Mouse (Mus musculus) stomach, embryonic 15.5 days (tissue): ENCODE results near the gene Defb36. TPM values are rescaled to one million over a fixed set of nuclear protein-coding genes. Genes with fewer than 3 reads are reported as not detected.

Source experiments
- ATAC-seq: fragments of 200-750 bp; cut with Nextera tagmentation; 2 replicates; pipeline ENCODE4 v1.8.0; 2017; ENCODE audit warnings: low read depth, moderate number of reproducible peaks, moderate TSS enrichment; ENCODE audit not compliant: insufficient read depth, low FRiP score
- H3K27ac ChIP-seq: fragments of 300-500 bp; sonication (generic); 2 replicates; pipeline ENCODE4 v1.5.1; 2015; ENCODE audit warnings: mild to moderate bottlenecking, inconsistent platforms
- H3K27me3 ChIP-seq: fragments of 300-500 bp; sonication (generic); replicated peaks from 2 replicates; pipeline ENCODE4 v1.6.1; 2015; ENCODE audit warnings: inconsistent platforms
- H3K36me3 ChIP-seq: fragments of 300-500 bp; sonication (generic); 2 replicates; pipeline ENCODE4 v1.6.1; 2015; ENCODE audit warnings: inconsistent platforms
- H3K4me1 ChIP-seq: fragments of 300-500 bp; sonication (generic); 2 replicates; pipeline ENCODE4 v1.6.1; 2015; ENCODE audit warnings: inconsistent platforms
- H3K4me2 ChIP-seq: fragments of 300-500 bp; sonication (generic); 2 replicates; pipeline ENCODE4 v1.6.1; 2015; ENCODE audit warnings: mild to moderate bottlenecking, inconsistent platforms
- H3K4me3 ChIP-seq: fragments of 300-500 bp; sonication (generic); replicated peaks from 2 replicates; pipeline ENCODE4 v1.5.1; 2015; ENCODE audit warnings: inconsistent platforms
- H3K9ac ChIP-seq: fragments of 300-500 bp; sonication (generic); 2 replicates; pipeline ENCODE4 v1.6.1; 2015; ENCODE audit warnings: inconsistent platforms
- H3K9me3 ChIP-seq: fragments of 300-500 bp; sonication (generic); 2 replicates; pipeline ENCODE4 v1.6.1; 2016; ENCODE audit warnings: inconsistent platforms
- WGBS: fragments of 180-500 bp; shearing (Covaris S2); methylation state at CpG from one replicate; pipeline ENCODE4 v1.1.7; 2015; 5-methylcytosine and 5-hydroxymethylcytosine counted together
- polyA plus RNA-seq: library from polyadenylated mRNA; unstranded; fragments of >200 nt; fragmentation: Nextera tagmentation; extraction: Ambion mirVana; gene quantifications from 2 replicates; pipeline ENCODE4 v1.2.1, GENCODE M21; 2015

Gene Defb36
- polyA plus RNA-seq = not detected in 2 replicates

DNA sequence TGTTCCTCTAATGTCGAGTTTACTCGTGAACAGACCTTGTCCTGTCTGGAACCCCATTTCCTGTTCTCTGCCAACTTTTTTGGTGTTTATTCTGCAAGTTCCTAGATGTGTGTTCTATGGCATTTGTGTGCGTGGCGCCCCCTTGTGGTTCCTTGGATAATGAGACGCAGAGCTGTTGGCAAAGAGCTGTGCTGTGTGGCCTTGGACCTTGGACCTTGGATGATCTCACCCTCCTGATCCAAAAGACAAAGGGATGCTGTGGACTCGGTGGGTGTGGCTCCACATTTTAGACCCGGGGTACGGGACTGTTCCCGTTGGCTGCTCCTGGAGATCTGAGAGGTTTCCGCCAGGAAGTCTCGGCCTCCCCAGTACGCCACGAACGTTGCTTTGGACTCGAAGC is at the start of gene Defb36:
Defb36 (plus strand) TSS at position 271 of the 400 bp plus-strand sequence.
- no peak within 1 kb of the TSS for H3K4me2 ChIP-seq
- H3K27ac ChIP-seq = no peak within 1 kb of the TSS
- ATAC-seq = no peak
- no peak within 1 kb of the TSS for H3K4me3 ChIP-seq
- no peaks in the 10 kb centered on the region for H3K27me3 ChIP-seq
- no peak within 1 kb of the TSS for H3K9ac ChIP-seq
- no peaks in the 10 kb centered on the region for H3K9me3 ChIP-seq
- H3K4me1 ChIP-seq = no peaks in the 10 kb centered on the region
- no peaks in the 10 kb centered on the region for H3K36me3 ChIP-seq
- 82% methylated on average over 15 of the region's 15 CpGs for WGBS

DNA sequence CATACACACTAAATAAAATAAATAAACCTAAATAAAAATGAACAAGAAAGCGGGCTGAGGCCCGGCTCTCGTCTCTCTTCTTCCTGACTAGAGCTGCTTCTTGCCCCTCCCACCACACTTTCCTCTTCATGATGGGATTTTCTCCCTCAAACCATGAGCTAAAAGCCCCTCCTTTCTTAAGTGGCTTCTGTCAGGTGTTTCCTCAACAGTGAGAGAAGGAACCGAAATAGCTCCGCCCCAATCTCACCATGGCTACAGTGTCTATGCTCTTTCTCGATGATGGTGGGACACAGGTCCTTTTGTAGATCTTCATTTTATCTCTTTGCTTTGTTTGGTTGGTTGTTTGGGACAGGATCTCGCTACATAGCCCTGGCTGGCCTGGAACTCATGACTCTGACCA is 47.5 kb upstream of the Defb36 start:
- H3K27me3 ChIP-seq = no peaks in the 10 kb centered on the region
- ATAC-seq = no peak
- no peak overlapping the region for H3K27ac ChIP-seq
- no peaks in the 10 kb centered on the region for H3K4me1 ChIP-seq
- H3K4me3 ChIP-seq = no peak overlapping the region
- no peak overlapping the region for H3K9ac ChIP-seq
- 83% methylated on average over 7 of the region's 7 CpGs for WGBS
- no peaks in the 10 kb centered on the region for H3K36me3 ChIP-seq
- H3K4me2 ChIP-seq = no peak overlapping the region
- H3K9me3 ChIP-seq = no peaks in the 10 kb centered on the region

DNA sequence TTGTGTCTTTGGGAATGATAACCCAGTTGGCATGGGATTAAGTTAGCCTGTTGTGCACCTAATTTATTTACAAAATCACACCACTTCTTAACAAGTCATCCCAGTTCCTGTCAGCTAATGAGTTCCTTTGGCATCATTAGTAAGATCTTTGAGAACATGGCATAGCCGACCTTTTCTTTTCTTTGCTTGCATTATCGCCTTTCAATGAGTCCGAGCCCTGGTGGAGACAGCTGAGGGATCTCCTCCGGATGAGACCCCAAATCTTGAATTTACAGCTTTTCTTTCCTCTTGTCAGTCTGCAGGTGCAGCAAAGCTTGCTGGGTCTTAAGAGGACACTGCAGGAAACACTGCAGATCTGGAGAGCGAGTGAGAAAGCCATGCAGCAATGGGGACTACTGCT is 35.1 kb upstream of the Defb36 start, which contains the start of gene Gm17416:
Gm17416 (plus strand) TSS at position 301 of the 400 bp plus-strand sequence.
- Histone ChIP-seq H3K36me3 (no peaks in the 10 kb centered on the region), H3K4me2 (no peak within 1 kb of the TSS), H3K4me1 (no peaks in the 10 kb centered on the region), H3K9me3 (no peaks in the 10 kb centered on the region), H3K4me3 (no peak within 1 kb of the TSS), H3K27ac (no peak within 1 kb of the TSS), H3K9ac (no peak within 1 kb of the TSS), H3K27me3 (no peaks in the 10 kb centered on the region)
- 88% methylated on average over 5 of the region's 5 CpGs for whole genome bisulfite sequencing
- ATAC-seq = no peak

DNA sequence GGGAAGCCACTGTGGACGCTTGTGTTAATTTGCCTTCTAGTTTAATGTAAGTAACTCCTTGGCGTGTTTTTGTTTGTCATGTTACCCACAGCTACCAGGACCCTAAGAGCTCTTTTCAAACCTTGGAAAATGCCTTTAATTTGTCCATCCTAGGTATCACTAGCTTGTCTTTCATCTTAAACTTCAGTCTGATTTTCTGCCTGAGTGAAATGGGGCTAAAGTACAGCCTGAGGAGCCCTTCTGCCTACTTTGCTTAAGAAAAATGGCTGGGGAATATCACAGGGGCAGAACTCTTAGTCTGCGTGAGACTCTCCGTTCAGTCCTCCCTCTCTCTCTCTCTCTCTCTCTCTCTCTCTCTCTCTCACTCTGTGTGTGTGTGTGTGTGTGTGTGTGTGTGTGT is 34.2 kb upstream of the Defb36 start:
- H3K27me3 ChIP-seq = no peaks in the 10 kb centered on the region
- H3K4me3 ChIP-seq = no peak overlapping the region
- no peak overlapping the region for H3K9ac ChIP-seq
- no peaks in the 10 kb centered on the region for H3K36me3 ChIP-seq
- no peak overlapping the region for H3K27ac ChIP-seq
- no peak for ATAC-seq
- no peak overlapping the region for H3K4me2 ChIP-seq
- H3K9me3 ChIP-seq = no peaks in the 10 kb centered on the region
- no peaks in the 10 kb centered on the region for H3K4me1 ChIP-seq
- WGBS = 65% methylated on average over 4 of the region's 4 CpGs

DNA sequence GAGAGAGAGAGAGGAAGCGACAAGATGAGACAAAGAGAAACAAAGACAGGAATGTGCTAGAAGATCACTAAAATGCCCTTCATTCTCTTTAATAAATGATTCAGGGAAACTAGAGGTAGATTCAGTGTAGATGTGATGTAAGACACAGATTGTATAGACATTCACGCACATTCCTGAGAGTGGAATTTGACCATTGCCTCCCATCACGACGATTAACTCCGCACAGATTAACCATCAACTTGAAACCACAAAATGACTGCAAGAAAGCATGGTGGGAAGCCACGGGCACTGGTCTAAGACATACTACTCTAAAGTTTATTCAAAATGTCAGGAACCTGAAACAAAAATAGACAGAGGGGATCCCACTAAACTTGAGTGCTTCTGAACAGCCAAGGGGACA is 33.8 kb upstream of the Defb36 start:
- Histone ChIP-seq H3K27ac (no peak overlapping the region), H3K27me3 (no peaks in the 10 kb centered on the region), H3K4me1 (no peaks in the 10 kb centered on the region), H3K36me3 (no peaks in the 10 kb centered on the region), H3K4me3 (no peak overlapping the region), H3K4me2 (no peak overlapping the region), H3K9me3 (no peaks in the 10 kb centered on the region), H3K9ac (no peak overlapping the region)
- 47% methylated on average over 6 of the region's 6 CpGs for WGBS
- no peak for ATAC-seq

DNA sequence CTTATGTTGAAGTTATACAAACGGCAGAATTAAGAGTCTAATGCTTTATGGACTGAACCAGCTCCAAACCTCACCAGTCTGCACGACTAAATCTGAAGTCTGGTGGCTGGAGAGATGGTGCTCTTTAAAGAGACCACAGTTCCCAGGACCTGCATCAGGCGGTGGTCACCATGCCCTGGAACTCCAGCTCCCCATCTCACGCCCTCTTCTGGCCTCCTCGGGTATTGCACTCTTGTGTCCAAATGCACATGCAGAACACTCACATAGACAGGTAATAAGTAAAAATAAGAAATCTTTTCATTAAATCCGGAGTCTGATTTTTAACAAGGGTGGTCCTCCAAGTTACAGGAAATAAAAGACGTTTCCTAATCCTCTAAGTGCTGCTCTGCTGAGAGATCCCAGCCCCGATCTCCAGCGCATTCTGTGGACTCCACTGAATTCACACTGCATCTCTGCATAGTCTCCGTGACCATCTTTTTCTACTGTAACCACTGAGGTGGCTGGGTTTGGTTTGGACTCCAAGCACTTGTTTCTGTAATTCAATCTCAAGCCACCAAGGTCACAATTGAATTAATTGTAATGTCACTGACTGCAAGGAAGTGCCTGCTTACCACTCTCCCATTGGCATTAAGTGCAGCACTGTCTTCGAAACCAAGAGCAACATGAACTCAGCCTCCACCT is 31.9 kb upstream of the Defb36 start, which contains the start of gene Defb21:
Defb21 (plus strand) TSS at position 631 of the 681 bp plus-strand sequence.
- Histone ChIP-seq H3K4me3 (no peak within 1 kb of the TSS), H3K4me1 (no peaks in the 10 kb centered on the region), H3K36me3 (no peaks in the 10 kb centered on the region), H3K4me2 (no peak within 1 kb of the TSS), H3K27ac (no peak within 1 kb of the TSS), H3K9ac (no peak within 1 kb of the TSS), H3K27me3 (no peaks in the 10 kb centered on the region), H3K9me3 (no peaks in the 10 kb centered on the region)
- no peak for ATAC-seq
- WGBS = 62% methylated on average over 11 of the region's 11 CpGs

DNA sequence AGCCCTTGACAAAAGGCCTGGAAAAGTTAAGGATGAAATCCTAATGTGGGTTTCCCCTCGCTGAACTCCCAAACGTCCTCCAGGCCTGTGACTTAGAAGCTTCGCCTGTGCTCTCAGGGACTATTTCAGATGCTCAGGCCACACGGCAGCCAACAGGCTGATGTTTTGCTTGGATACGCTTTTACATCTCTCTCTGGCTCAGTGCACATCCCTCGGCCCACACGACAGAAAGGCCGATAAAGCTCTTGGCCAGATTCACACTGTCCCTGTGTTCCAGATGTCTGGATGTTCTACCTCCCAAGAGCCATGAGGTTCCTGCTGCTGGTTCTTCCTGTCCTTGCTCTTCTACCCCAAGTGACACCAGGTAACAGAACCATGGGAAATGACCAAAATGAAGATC is 30.6 kb upstream of the Defb36 start:
- Histone ChIP-seq H3K36me3 (no peaks in the 10 kb centered on the region), H3K9me3 (no peaks in the 10 kb centered on the region), H3K4me1 (no peaks in the 10 kb centered on the region), H3K9ac (no peak overlapping the region), H3K27ac (no peak overlapping the region), H3K4me2 (no peak overlapping the region), H3K4me3 (no peak overlapping the region), H3K27me3 (no peaks in the 10 kb centered on the region)
- ATAC-seq = no peak
- 85% methylated on average over 8 of the region's 8 CpGs for WGBS

DNA sequence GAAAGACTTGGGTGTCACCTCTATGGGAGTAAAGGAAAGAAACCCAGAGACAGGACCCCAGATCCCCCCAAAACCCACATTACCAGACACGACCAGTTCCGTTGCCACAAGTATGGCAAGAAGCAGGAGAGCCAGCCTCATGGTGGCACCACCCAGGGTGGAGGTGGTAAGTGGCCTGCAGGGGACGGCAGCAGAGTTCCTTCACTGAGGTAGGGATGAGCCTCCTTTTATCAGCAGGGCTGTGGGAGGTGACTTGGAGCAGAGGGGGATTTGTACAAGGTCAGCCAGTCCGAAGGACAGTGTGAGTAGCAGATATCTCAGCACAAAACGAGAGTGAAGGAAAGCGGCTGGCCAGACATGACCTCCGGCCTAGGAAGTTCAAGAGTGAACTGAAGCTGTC is 24.0 kb upstream of the Defb36 start, which contains the start of gene Defb19:
Defb19 (minus strand) TSS at position 206 of the 400 bp plus-strand sequence.
- Histone ChIP-seq H3K27me3 (no peaks in the 10 kb centered on the region), H3K9ac (no peak within 1 kb of the TSS), H3K4me2 (no peak within 1 kb of the TSS), H3K27ac (no peak within 1 kb of the TSS), H3K36me3 (no peaks in the 10 kb centered on the region), H3K4me1 (no peaks in the 10 kb centered on the region), H3K9me3 (no peaks in the 10 kb centered on the region), H3K4me3 (no peak within 1 kb of the TSS)
- ATAC-seq = no peak
- WGBS = 56% methylated on average over 7 of the region's 7 CpGs

DNA sequence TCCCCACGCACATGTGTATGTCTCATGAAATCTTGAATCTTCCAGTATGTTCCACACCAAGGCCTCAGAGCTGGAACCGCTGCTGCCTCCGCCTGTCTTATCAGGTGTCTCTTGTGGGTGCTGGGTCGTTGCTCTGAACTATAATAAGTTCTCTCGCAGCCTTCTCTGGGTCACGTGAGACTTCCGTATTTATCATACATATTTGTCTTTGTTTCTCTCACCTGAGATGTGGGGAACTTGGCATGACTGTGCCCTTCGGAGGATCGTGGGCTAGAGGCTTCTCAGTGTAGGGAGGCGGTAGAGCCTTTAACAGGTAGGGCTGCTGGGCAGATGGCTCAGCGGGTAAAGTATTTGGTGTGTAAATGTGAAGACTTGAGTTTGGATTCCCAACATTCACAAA is 23.5 kb upstream of the Defb36 start:
- Histone ChIP-seq H3K27ac (no peak overlapping the region), H3K4me1 (no peaks in the 10 kb centered on the region), H3K4me2 (no peak overlapping the region), H3K4me3 (no peak overlapping the region), H3K36me3 (no peaks in the 10 kb centered on the region), H3K9ac (no peak overlapping the region), H3K9me3 (no peaks in the 10 kb centered on the region), H3K27me3 (no peaks in the 10 kb centered on the region)
- no peak for ATAC-seq
- WGBS = 76% methylated on average over 11 of the region's 11 CpGs

DNA sequence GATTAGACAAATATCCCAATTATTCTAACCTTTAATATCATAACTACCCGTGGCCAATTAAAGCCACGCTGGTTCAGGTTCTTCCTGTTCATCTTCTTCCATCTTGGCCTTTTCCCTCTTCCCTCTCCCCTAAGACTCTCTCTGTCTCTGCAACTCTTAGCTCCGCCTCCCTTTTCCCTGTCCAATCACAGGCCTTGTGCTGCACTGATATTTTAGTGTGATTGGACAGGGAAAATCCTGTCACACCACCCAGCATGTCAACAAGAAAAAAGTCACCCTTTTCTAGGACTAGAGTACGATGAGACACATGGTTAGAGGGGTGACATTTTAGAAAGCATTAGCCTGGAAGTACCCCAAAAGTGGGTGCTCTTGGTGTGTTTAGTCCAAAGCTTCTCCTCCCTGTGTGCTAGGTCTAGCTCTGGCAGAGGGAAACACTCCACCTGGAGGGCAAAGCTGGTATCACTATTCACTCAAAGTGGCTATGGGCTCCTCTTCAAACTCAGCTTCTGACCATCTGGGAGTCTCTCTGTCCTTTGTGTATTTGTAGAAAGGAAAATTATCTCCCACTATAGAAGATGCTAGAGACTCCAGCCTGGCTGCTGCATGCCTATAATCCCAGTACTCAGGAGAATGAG is 17.1 kb upstream of the Defb36 start:
- ATAC-seq = no peak
- H3K4me3 ChIP-seq = no peak overlapping the region

DNA sequence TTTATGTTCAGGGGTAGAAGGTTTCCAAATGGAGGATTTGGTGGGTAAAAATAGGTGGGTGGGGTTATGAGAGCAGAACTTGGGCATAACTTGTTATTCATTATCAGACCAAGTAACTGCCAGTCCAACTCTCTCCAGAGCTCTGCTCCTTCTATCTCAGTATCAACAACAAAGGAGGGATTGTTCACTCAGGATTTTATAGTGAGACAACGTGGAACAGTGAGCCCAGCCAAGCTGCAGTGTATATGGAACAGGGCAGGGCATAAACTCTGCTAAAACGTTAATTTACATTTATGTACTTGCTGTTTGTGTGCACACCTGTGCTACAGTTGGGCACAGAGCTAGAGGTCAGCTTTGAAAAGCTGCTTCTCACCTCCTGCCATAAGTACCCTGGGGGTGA is 15.7 kb upstream of the Defb36 start:
- no peak overlapping the region for H3K4me3 ChIP-seq
- H3K36me3 ChIP-seq = no peaks in the 10 kb centered on the region
- H3K9ac ChIP-seq = no peak overlapping the region
- no peak overlapping the region for H3K27ac ChIP-seq
- no peak overlapping the region for H3K4me2 ChIP-seq
- no peaks in the 10 kb centered on the region for H3K9me3 ChIP-seq
- 27% methylated on average over 2 of the region's 2 CpGs for WGBS
- ATAC-seq = no peak
- H3K4me1 ChIP-seq = no peaks in the 10 kb centered on the region
- H3K27me3 ChIP-seq = no peaks in the 10 kb centered on the region

More for the DNA sequence above, 17.1 kb upstream of the Defb36 start:
- Histone ChIP-seq H3K9ac (no peak overlapping the region), H3K9me3 (no peaks in the 10 kb centered on the region), H3K4me1 (no peaks in the 10 kb centered on the region), H3K36me3 (no peaks in the 10 kb centered on the region), H3K4me2 (no peak overlapping the region), H3K27me3 (no peaks in the 10 kb centered on the region), H3K27ac (no peak overlapping the region)
- WGBS = 72% methylated on average over 4 of the region's 4 CpGs

DNA sequence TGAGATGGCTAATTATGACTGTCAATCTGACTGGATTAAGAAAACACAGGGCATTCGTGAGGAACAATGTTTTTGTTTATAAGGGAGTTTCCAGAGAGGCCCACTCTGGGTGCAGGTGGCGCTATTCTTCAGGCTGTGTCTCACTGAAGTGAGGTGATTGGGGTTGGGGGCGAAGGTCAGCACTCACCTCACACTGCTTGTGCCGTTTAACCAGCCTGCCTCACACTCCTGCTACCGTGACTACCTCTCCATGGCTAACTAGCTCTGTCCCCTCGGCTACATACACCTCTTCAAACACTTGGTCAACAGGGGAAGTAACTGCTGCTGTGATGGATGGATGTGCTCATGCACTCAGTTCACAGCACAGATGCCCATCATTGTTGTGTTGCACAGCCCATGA is 15.1 kb upstream of the Defb36 start:
- no peak for ATAC-seq
- WGBS = 35% methylated on average over 6 of the region's 6 CpGs
- Histone ChIP-seq H3K27ac (no peak overlapping the region), H3K4me2 (no peak overlapping the region), H3K27me3 (no peaks in the 10 kb centered on the region), H3K36me3 (no peaks in the 10 kb centered on the region), H3K4me1 (no peaks in the 10 kb centered on the region), H3K9ac (no peak overlapping the region), H3K9me3 (no peaks in the 10 kb centered on the region), H3K4me3 (no peak overlapping the region)
